Mouse (Mus musculus): ENCODE measurements at regions not wholly inside any gene's neighbourhood (a gene's known extent, or its start where the extent isn't known, plus 50 kb on each side); places are given as distances from the start of the nearest gene placed in this dataset.
A peak's percentile ranks its signal among the peaks of the same experiment; 100 is the strongest.

GRCm38 (mm10) chr8:84336376-84336775 is 51.9 kb upstream of the Cacna1a start:
- DNase-seq = peak; percentile 6

- peak; percentile 8 for DNase-seq
Measured at GRCm38 (mm10) chr8:84334333-84334732, 53.9 kb upstream of the Cacna1a start.

GRCm38 (mm10) chr8:84331562-84331961 is 56.7 kb upstream of the Cacna1a start:
- DNase-seq = no peak

GRCm38 (mm10) chr8:84329535-84329934 is 58.7 kb upstream of the Cacna1a start:
- DNase-seq = no peak

- no peak for DNase-seq
Measured at GRCm38 (mm10) chr8:84322761-84323160, 52.6 kb upstream of the Ccdc130 start.

GRCm38 (mm10) chr8:84321841-84322240 is 51.7 kb upstream of the Ccdc130 start:
- DNase-seq = no peak
